ENCODE assay signal across 10 mouse cellular contexts in the genomic region with DNA sequence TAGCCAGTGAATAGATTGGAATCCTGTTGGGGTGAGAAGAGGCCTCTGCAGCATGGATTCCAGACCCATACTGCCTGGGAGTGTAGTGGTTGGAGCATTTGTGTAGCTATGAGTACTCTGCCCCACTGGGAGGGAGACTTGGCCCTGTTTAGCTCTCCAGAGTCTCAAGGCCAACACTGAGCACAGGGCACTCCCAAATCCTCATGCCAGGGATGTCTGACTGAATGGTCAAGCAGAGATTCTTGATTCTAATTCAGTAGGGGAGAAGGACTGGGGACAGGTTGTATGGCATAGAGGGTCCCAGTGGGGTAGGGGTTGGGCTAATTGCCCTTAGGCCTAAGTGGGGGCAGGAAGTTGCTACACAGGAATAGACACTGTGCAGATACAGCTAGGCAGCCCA. TPM values are rescaled to one million over a fixed set of nuclear protein-coding genes. Genes with fewer than 3 reads are reported as not detected.
DNase-seq lines count a peak whose midpoint lies in the region; ATAC-seq and TF ChIP-seq lines count a peak whose summit lies in the region.
"Had no signal": no experiment of that assay in that cellular context is flagged by ENCODE, and none has a peak within 500 bp of the region (broad histone marks: within the 10 kb centered on the region; RNA-seq: fewer than 3 reads in every experiment).

No protein-coding gene starts in this region.

- no peaks in the 10 kb centered on the region for H3K9me3 ChIP-seq in limb, embryonic 13.5 days

- no peak overlapping the region for H3K4me3 ChIP-seq in layer of hippocampus, adult 2 months
- no peak overlapping the region for H3K4me3 ChIP-seq in limb, embryonic 13.5 days

- no peaks in the 10 kb centered on the region for H3K27me3 ChIP-seq in limb, embryonic 13.5 days

- no peak overlapping the region for H3K9ac ChIP-seq in limb, embryonic 13.5 days

- 0 out of 2 replicates have a peak, but pooled peaks cover 3% of the 10 kb centered on the region for H3K36me3 ChIP-seq in limb, embryonic 13.5 days

- no peak for ATAC-seq in limb, embryonic 13.5 days (ENCODE audit: low FRiP score, low read depth)

- intact Hi-C loops in heart, postnatal 10 days (cut with DNase I): no loop called here
- intact Hi-C loops in left cerebral cortex, postnatal 14 days (cut with DNase I): no loop called here

- H3K4me1 ChIP-seq in limb, embryonic 13.5 days: peaks cover 39% of the 10 kb centered on the region

- peak; percentile 88 for DNase-seq in heart, adult 11 months
- DNase-seq in heart, postnatal 10 days: no peak
- DNase-seq in layer of hippocampus, adult 2 months (ENCODE audit: low spot score in 2 of 2): no peak
- no peak for DNase-seq in layer of hippocampus, adult 18-20 months (ENCODE audit: low spot score in 2 of 2)
- peak; percentile 36 for DNase-seq in adrenal gland, postnatal 25 days
- DNase-seq in right cerebral cortex, postnatal 14 days: no peak
- DNase-seq in left cerebral cortex, postnatal 14 days (ENCODE audit: low spot score in 2 of 2): no peak
- DNase-seq: kidney, adult 18-20 months had no signal

- H3K4me2 ChIP-seq in limb, embryonic 13.5 days (replicated peaks): no peak overlapping the region; the same call in 1 of the 2 replicates

- H3K27ac ChIP-seq in layer of hippocampus, adult 2 months: peak overlapping the region; percentile 79
- H3K27ac ChIP-seq in limb, embryonic 13.5 days: peak overlapping the region; percentile 90

- no peak for TF ChIP-seq CTCF in layer of hippocampus, adult 2 months (conservative IDR thresholded peaks at IDR 0.05)

RNA-seq across cellular contexts. Expression of gene Fgfrl1, which starts 21.5 kb away (rescaled TPM):
- 10 to 100 TPM; 18.0 to 24.2 TPM for total RNA-seq in heart, postnatal 10 days (2021)
- 10 to 100 TPM; 21.3 to 22.4 TPM for total RNA-seq in layer of hippocampus, adult 2 months (2021)
- 10 to 100 TPM; 21.9 to 23.3 TPM for total RNA-seq in layer of hippocampus, adult 18-20 months (2021)
- 24.6 and 32.3 TPM in 2 replicates for total RNA-seq in adrenal gland, postnatal 25 days (2021)
- 44.8 and 52.4 TPM in 2 replicates for polyA plus RNA-seq in limb, embryonic 13.5 days (2015; fragmentation: Nextera tagmentation; extraction: Ambion mirVana)
- 10 to 100 TPM; 14.4 to 20.7 TPM for total RNA-seq in left cerebral cortex, postnatal 14 days (2021)

RNA-seq across cellular contexts. Expression of gene Slc26a1, which starts 38.3 kb away (rescaled TPM):
- total RNA-seq in heart, postnatal 10 days (2021): under 1 TPM in 1 of 2 experiments, not detected in 1; 0.17 TPM
- total RNA-seq in layer of hippocampus, adult 2 months (2021): 1 to 10 TPM; 1.2 TPM
- total RNA-seq in layer of hippocampus, adult 18-20 months (2021): 1 to 10 TPM in 1 of 2 experiments, under 1 TPM in 1; 0.96 to 1.4 TPM
- 0.15 and 1.1 TPM in 2 replicates for total RNA-seq in adrenal gland, postnatal 25 days (2021)
- polyA plus RNA-seq in limb, embryonic 13.5 days (2015; fragmentation: Nextera tagmentation; extraction: Ambion mirVana): 1.5 and 1.8 TPM in 2 replicates
- total RNA-seq in left cerebral cortex, postnatal 14 days (2021): 1 to 10 TPM; 1.3 to 2.6 TPM
- total RNA-seq: gastrocnemius, postnatal 25 days had no signal

RNA-seq across cellular contexts. Expression of gene Dgkq, which starts 44.2 kb away (rescaled TPM):
- 10 to 100 TPM; 12.8 to 13.4 TPM for total RNA-seq in heart, postnatal 10 days (2021)
- 10 to 100 TPM; 50.2 to 51.5 TPM for total RNA-seq in layer of hippocampus, adult 2 months (2021)
- total RNA-seq in layer of hippocampus, adult 18-20 months (2021): 10 to 100 TPM; 45.4 to 46.9 TPM
- 21.2 and 22.7 TPM in 2 replicates for total RNA-seq in adrenal gland, postnatal 25 days (2021)
- 15.9 and 16.8 TPM in 2 replicates for polyA plus RNA-seq in limb, embryonic 13.5 days (2015; fragmentation: Nextera tagmentation; extraction: Ambion mirVana)
- total RNA-seq in left cerebral cortex, postnatal 14 days (2021): 10 to 100 TPM; 51.4 to 53.5 TPM

RNA-seq across cellular contexts. Expression of gene Idua, which starts 53.6 kb away (rescaled TPM):
- total RNA-seq in heart, postnatal 10 days (2021): 10 to 100 TPM; 13.2 to 14.6 TPM
- 10 to 100 TPM; 16.8 to 17.1 TPM for total RNA-seq in layer of hippocampus, adult 2 months (2021)
- total RNA-seq in layer of hippocampus, adult 18-20 months (2021): 10 to 100 TPM; 15.0 to 16.1 TPM
- 17.2 and 19.1 TPM in 2 replicates for total RNA-seq in adrenal gland, postnatal 25 days (2021)
- polyA plus RNA-seq in limb, embryonic 13.5 days (2015; fragmentation: Nextera tagmentation; extraction: Ambion mirVana): 16.2 and 18.2 TPM in 2 replicates
- 1 to 10 TPM; 9.6 TPM for total RNA-seq in left cerebral cortex, postnatal 14 days (2021)

Comparison
In these comparisons a context has a peak if more than half of its experiments do, and no peak if none do; other contexts are left out.
1. DNase-seq: peak in heart, adult 11 months (single experiment) and adrenal gland, postnatal 25 days (single experiment); none in heart, postnatal 10 days (0 of 2), layer of hippocampus, adult 2 months (0 of 2), layer of hippocampus, adult 18-20 months (0 of 2), right cerebral cortex, postnatal 14 days (single experiment) and left cerebral cortex, postnatal 14 days (0 of 2).